Mouse (Mus musculus): Measurements from ENCODE around the gene Hoxa4. TPM values are rescaled to one million over a fixed set of nuclear protein-coding genes. Genes with fewer than 3 reads are reported as not detected.

The Hoxa4 gene
- polyA plus RNA-seq, 1 experiment: 0.78 TPM

DNA sequence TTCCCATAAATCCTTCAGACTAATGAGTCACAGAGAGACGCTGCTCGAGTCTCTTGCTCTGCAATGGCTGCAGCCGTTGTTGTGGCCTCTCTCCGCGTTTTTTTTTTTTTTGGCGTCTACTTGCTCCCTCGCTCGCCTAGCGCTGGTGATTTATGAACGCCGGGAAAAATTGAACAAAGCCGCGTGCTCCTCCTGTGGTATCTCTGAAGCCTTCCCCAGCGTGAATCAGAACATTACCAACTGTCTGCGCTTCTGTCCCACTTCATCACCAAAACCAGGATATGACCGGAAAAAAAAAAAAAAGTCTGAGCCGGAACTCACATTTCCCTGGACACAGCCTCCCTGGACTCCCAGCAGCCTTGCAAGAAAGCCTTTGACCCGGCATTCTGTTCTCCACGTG lies 6.3 kb downstream of the Hoxa4 start:
- no peak for DNase-seq (ENCODE audit: low read depth, low spot score)
- WGBS: 14% methylated on average over 19 of the region's 19 CpGs

GRCm38 (mm10) chr6:52184668-52185067 lies 6.9 kb downstream of the Hoxa4 start:
- no peak for DNase-seq (ENCODE audit: low read depth, low spot score)
- 32% methylated on average over 6 of the region's 6 CpGs for whole genome bisulfite sequencing

DNA sequence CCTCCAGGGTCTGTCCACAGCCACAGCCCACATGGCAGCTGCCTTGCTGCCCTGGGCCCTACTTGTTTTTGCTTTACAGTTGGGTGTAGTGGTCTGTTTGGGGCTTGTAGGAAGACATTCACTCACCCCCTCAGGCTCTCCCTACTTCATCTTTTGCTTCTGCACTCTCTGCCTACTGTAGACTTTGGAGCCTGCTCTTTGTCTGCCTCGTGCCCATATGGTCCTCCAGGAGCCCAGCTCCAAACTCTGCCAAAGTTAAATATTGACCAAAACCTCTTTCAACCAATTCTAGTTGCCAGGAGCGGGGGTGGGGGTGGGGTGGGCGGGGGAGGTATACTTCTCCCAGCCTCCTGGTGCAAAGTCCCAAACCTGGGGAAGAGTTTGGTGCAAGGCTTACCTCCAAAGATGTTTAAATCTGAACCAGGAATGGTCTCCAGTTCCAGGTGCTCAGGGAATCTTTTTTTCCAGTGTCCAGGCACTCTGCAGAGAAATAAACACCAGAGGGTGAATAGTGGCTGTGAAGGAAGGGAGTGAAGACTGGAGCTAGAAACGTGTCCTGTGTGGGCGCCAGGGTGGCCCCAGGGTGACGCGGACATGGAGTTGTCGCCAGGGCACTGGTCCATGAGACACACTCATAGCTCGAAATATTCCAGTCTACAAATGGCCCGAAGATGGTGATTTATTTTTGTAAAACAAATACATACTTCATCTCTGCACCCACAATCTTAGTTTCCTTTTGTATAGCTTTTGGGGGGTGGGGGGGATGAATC lies 8.1 kb downstream of the Hoxa4 start:
- DNase-seq (ENCODE audit: low read depth, low spot score): no peak
- 24% methylated on average over 10 of the region's 10 CpGs for WGBS

DNA sequence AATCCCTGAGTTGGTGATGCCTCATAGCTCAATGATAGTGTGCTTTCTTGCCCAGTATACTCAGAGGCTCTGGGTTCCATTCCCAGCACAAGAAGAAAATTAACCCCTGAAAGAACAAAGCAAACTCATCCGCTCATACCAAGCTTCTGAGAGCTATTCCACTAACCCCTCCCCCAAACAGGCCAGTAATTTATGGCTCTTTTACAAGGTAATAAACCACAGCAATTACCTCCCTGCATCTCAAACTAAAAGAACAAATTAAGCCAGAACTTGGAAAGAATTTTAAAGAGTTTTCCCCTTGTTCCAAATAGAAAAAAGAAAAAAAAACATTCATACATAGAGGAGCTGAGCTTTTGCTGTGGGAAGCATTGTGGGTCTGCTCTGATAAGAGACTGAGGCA lies 8.8 kb downstream of the Hoxa4 start:
- WGBS: 37% methylated on average over 1 of the region's 1 CpGs
- DNase-seq (ENCODE audit: low read depth, low spot score): no peak

- DNase-seq (ENCODE audit: low read depth, low spot score): no peak
- 42% methylated on average over 2 of the region's 2 CpGs for WGBS
Measured at GRCm38 (mm10) chr6:52182030-52182429, 9.5 kb downstream of the Hoxa4 start.

GRCm38 (mm10) chr6:52180726-52181125 lies 10.8 kb downstream of the Hoxa4 start:
- 63% methylated on average over 3 of the region's 3 CpGs for WGBS
- no peak for DNase-seq (ENCODE audit: low read depth, low spot score)

GRCm38 (mm10) chr6:52180213-52180710 lies 11.3 kb downstream of the Hoxa4 start:
- WGBS: 52% methylated on average over 11 of the region's 11 CpGs
- DNase-seq (ENCODE audit: low read depth, low spot score): no peak

DNA sequence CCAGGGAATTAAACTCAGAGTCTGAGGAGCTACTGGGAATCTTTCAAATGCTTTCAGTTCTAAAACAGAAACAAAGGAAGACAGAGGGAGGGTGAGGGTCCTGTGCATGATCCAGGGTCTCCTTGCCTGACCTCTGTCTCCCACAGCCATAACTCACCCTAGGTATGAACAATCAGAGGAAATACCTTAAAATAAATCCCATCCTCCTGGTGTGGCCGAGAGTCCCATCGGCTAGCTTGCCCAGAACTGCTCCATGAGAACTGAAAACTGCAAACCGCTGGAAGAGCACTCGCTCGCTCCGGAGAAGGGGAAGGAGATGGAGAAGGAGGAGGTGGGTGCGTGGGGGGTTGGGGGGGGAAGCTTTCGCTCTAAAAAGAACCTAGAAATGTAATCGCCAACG lies 11.9 kb downstream of the Hoxa4 start:
- no peak for DNase-seq (ENCODE audit: low read depth, low spot score)
- WGBS: 60% methylated on average over 10 of the region's 10 CpGs

DNA sequence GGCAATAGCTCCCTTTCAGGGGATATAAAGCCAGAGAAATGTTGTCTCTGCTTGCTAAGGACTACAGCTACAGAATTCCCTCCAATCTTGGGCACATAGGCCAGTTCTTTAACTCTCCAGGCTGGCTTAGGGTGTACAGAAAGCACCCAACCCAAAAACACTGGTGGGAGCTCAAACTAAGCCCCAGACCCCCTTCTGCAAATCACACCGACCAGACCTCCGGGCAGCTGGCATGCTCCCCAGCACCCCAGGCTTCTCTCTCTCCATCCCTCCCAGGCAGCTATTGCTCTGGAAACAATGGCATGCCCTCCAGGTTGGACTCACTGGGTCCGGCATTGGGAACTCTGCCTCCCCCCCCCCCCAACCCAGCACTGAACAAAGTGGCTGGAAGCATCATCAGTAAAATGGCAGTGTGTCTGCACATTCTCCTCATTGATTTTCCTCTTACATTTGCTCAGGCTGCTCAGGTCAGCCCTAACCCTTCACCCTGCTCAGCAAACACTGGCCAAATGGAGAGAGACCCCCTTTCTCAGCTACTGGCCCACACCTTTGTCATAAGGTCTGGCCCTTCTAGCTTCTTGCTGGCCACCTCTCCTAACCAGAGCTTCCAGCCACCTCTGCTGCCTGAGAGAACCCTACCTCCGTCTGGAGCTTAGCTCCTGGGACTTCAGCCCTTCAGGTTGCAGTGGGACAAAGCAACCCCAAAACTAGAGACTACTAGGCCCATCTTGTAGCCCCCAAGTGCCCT lies 12.5 kb downstream of the Hoxa4 start:
- no peak for DNase-seq (ENCODE audit: low read depth, low spot score)
- WGBS: 38% methylated on average over 4 of the region's 4 CpGs

DNA sequence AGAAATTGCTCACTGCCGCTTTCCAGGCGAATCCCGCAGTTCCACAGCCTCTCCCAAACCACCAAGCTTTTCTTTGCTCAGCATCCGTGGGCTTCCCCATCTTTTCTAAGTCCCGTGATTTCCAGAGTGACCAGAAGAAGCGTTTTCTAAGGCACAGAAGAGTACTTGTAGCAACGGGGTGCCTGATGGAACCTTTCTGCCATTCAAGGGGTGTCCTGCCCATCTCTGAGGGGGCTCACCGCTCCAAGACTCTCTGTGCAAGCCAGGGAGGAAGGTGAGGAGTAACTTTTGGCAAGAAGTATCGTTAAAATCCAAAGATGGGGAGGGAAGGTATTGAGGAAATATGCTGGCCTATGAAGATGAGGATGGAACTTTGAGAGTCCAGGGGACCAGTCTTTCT lies 13.7 kb downstream of the Hoxa4 start:
- DNase-seq (ENCODE audit: low read depth, low spot score): no peak
- 43% methylated on average over 9 of the region's 9 CpGs for WGBS

- WGBS: 21% methylated on average over 36 of the region's 36 CpGs
- DNase-seq (ENCODE audit: low read depth, low spot score): no peak
Measured at GRCm38 (mm10) chr6:52177061-52177735, 14.4 kb downstream of the Hoxa4 start, which contains the start of gene 5730596B20Rik. Gene 5730596B20Rik, plus strand, starts transcription at chr6:52177498.

GRCm38 (mm10) chr6:52176391-52176790 lies 15.2 kb downstream of the Hoxa4 start:
- DNase-seq (ENCODE audit: low read depth, low spot score): no peak
- WGBS: 18% methylated on average over 6 of the region's 6 CpGs

GRCm38 (mm10) chr6:52175864-52176263 lies 15.7 kb downstream of the Hoxa4 start:
- no peak for DNase-seq (ENCODE audit: low read depth, low spot score)

DNA sequence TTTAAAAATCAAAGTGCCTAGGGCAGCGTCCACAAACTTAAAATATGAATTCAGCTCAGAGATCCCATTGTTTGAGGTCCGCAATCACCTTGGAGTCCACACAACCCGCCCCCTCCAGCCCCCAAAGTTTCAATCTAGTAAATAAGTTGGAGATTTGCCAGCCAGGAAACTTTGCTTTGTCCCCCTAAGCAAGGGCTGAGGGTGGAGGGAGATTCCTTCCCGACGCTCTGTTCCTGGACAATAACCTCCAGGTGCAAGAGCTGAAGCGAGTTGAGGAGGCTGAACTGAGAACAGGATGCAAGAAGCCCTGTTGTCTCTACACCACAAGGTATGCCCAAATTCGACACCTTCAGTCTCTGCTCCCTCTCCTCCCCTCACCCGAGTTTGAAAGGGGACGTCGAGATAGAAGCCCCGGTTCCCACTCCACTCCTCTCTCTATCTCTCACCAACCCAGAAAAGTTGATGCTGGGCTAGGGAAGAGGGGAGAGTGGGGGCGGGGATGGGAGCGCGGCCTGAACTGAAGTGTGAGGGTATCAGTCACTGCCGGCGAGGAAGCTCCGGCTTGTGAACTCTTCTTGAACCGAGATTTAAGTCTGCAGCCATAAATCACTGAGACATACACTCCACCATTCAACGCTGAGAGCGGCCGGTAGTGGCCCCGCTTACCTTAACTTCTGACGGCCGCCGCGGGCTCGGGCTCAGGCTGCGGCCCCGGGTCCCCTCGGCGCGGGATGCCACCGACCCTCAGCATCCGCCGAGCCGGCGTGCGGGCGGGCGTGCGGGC lies 16.4 kb downstream of the Hoxa4 start:
- WGBS: 12% methylated on average over 41 of the region's 41 CpGs
- DNase-seq (ENCODE audit: low read depth, low spot score): no peak

More at GRCm38 (mm10) chr6:52175864-52176263, 15.7 kb downstream of the Hoxa4 start:
- 2% methylated on average over 19 of the region's 35 CpGs for WGBS

GRCm38 (mm10) chr6:52173648-52174047 lies 17.9 kb downstream of the Hoxa4 start:
- WGBS: 23% methylated on average over 4 of the region's 4 CpGs
- DNase-seq (ENCODE audit: low read depth, low spot score): no peak

GRCm38 (mm10) chr6:52172501-52172900 lies 19.1 kb downstream of the Hoxa4 start:
- no peak for DNase-seq (ENCODE audit: low read depth, low spot score)
- WGBS: 36% methylated on average over 35 of the region's 35 CpGs

DNA sequence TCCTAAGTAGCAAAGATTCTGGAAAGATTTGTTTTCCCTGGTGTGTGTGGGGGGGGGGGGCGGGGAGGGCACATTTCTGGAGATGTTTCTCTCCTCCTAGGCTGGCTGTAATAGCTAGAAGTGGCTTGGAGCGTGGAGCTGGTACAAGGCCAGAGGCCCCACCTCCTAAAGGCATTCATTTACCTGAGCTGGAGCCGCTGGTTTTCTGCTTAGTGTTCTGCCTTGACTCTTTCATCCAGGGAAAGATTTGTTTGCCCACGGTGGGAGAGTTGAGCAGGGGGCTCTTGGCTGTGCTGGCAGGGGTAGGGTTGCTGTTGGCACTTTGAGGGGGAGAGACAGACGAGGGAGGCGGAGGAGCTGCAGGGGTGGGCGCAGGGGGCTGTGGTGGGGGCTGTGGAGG lies 19.6 kb downstream of the Hoxa4 start:
- DNase-seq (ENCODE audit: low read depth, low spot score): no peak
- WGBS: 75% methylated on average over 7 of the region's 7 CpGs

DNA sequence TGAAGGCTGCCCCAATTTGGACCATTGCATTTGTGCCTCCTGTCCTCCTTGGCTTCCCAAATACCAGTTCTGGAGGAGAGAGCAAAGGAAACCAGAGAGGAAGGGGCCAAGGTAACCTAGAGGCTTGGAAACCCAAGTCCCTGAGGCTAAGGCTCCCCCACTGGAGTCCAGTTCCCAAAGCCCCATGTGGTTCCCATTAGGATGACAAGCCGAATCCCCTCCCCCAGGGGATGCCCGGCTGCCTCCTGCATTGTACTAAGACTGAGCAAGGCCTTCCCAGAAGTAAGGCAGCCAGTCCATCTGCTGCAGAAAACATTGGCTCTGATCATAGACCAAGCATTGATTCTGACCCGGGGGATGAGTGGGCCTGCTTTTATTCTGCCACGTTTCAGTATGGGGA lies 20.2 kb downstream of the Hoxa4 start:
- 87% methylated on average over 4 of the region's 4 CpGs for WGBS
- no peak for DNase-seq (ENCODE audit: low read depth, low spot score)

DNA sequence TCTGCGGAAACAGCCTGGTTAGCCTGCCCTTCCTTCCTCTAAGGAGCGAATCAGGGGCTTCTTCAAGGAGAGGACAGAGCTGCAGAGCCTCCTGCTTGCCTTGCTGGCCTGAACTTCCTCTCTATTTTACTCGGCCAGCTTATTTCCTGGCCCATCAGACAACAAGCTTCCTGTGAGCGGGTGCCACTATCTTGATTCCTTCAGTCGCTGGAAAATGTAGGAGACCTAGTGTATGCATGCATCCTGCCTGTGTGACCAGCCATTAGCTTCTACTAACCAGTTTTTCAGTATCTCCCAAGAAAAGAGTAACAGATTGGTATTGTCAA lies 20.7 kb downstream of the Hoxa4 start:
- no peak for DNase-seq (ENCODE audit: low read depth, low spot score)
- 82% methylated on average over 5 of the region's 5 CpGs for WGBS
